Mouse (Mus musculus) embryonic fibroblast, embryonic 13.5 days (primary cell): Measurements from ENCODE around the gene Spem2.

Experiments
- CTCF ChIP-seq: IDR thresholded peaks from 2 replicates; pipeline ENCODE4 v1.5.1; 2011; ENCODE audit warnings: mild to moderate bottlenecking, control low read depth, low read length, moderate library complexity, borderline replicate concordance; ENCODE audit not compliant: insufficient read depth
- POLR2A ChIP-seq: IDR thresholded peaks from 2 replicates; pipeline ENCODE4 v1.6.1; 2011; ENCODE audit warnings: low read depth, mild to moderate bottlenecking, control low read depth, low read length, moderate library complexity

DNA sequence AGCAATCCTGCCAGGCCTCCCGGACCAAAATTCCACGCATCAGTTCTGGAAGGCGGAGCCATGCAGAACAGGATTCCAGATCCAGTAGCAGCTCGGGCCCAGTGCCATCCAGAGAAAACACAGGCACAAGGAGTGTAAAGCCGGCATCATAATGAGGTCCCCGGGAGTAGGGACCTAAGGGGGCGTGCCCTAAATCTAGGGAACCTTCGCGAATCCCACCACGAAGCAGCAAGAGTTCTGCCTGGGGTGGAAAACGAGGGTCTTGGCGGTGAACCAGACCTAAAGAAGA, 13.7 kb downstream of the Spem2 start:
- TF ChIP-seq CTCF: no peak
- TF ChIP-seq POLR2A: no peak
